Mouse (Mus musculus) ES-CJ7 (cell line): ENCODE measurements at regions not wholly inside any gene's neighbourhood (a gene's known extent, or its start where the extent isn't known, plus 50 kb on each side); places are given as distances from the start of the nearest gene placed in this dataset.

Experiments used
- DNase-seq: peaks from one replicate; pipeline ENCODE4 v3.0.0; 2011; ENCODE audit warnings: low read depth, low spot score

DNA sequence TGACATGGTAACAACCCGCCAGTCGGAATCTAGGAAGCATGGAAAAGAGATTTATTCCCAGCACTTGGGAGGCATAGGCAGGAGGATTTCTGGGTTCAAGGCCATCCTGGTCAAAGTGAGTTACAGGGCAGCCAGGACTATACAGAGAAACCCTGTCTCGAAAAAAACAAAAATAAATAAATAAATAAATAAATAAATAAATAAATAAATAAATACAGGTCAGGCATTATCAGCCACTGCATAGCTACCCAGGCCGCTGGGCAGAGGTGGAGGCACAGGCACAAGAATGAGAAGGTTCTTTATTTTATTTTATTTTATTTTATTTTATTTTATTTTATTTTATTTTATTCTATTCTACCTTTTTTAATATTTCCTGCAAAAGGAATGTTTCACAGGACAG, 2040.7 kb downstream of the Hace1 start:
- no peak for DNase-seq

DNA sequence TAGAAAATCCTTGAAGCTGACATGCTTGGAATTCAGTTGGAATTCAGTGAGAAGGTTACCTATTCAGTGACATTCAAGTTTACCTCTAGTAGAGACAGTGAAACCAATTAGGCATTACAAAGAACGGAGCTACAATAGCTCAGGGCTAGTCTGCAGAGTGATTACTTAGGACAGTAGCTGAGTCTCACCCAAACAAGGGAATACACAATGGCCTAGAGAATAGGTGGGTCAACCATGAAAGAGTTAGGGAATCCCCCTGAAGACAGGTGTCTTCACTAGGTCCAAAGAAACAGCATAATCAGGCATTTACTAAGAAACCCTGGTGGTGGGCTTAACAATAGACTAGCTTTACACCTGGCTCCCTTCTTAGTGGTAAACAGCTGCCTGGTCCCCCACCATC, 2053.7 kb downstream of the Hace1 start:
- DNase-seq: peak; percentile 89

DNA sequence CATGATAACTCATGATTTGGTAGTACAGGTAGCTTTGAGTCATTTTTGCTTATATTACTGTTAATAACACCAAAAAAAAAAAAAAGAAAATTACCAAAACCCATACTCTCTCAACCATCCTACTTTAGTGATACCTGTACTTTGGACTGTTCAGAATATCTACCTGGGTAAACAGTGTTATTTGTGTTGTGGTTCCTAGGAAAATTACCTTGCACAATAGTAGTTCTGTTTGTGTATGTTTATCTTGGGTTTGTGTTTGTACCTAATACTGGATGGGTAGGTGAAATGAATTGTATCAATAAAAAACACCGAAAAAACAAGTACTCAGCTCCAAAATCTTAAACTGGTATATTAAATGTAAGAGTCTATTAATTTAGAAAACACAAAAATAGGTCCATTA, 2074.7 kb downstream of the Hace1 start:
- DNase-seq: no peak

DNA sequence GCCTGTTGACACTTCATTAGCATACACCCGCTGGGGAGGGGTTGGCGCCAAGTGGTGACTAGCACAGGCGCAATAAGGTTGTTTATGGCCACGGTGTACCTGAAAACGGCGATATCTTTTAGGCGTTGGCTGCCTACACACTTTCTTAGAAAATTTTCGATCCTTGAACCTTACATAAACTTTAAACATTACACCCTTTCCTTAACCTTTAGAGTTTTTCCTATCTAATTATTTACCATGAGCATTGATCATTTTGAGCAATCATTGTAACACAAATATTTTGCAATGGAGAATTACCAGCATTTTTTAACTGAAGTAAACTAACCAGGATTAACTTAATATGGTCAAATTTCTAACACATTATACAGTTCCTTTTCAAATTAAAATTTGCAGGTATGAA, 2076.6 kb downstream of the Hace1 start:
- no peak for DNase-seq
